Mouse (Mus musculus) cerebellum, adult 2 months (tissue): ENCODE data around the gene Acot3. TPM values are rescaled to one million over a fixed set of nuclear protein-coding genes. Genes with fewer than 3 reads are reported as not detected.

Source experiments
- DNase-seq, 2 experiments: peaks; one replicate each; pipeline ENCODE4 v3.0.0; 2021
- H3K27ac ChIP-seq: fragments of 200-500 bp; 2 replicates; pipeline ENCODE4 v1.5.1; 2012; ENCODE audit warnings: low read length, control low read depth, inconsistent platforms; ENCODE audit not compliant: insufficient read depth
- H3K27me3 ChIP-seq: fragments of 200-500 bp; 2 replicates; pipeline ENCODE4 v1.6.1; 2012; ENCODE audit warnings: inconsistent platforms, mild to moderate bottlenecking, low read length, moderate library complexity; ENCODE audit not compliant: control insufficient read depth, insufficient read depth
- H3K4me1 ChIP-seq: fragments of 200-500 bp; 2 replicates; pipeline ENCODE4 v1.6.1; 2011; ENCODE audit warnings: low read length; ENCODE audit not compliant: control insufficient read depth, insufficient read depth
- H3K4me3 ChIP-seq: fragments of 200-500 bp; replicated peaks from 2 replicates; pipeline ENCODE3; 2011; ENCODE audit warnings: mild to moderate bottlenecking, low read depth, low read length, control low read depth; ENCODE audit not compliant: insufficient read depth
- CTCF ChIP-seq: fragments of 200-500 bp; IDR thresholded peaks from 2 replicates; pipeline ENCODE4 v1.5.1; 2011; ENCODE audit warnings: low read depth, mild to moderate bottlenecking, control low read depth, low read length, moderate library complexity, borderline replicate concordance; ENCODE audit not compliant: insufficient read depth
- POLR2A ChIP-seq: fragments of 200-500 bp; IDR thresholded peaks from 2 replicates; pipeline ENCODE4 v1.6.1; 2011; ENCODE audit warnings: low read length, control low read depth, borderline replicate concordance; ENCODE audit not compliant: insufficient read depth
- WGBS: fragments of 180-500 bp; shearing (Covaris S2); methylation state at CpG from one replicate; pipeline ENCODE4 v1.1.7; 2018; 5-methylcytosine and 5-hydroxymethylcytosine counted together
- polyA plus RNA-seq: library from polyadenylated mRNA; depleted of rRNA; stranded (reverse); fragments of >200 nt; gene quantifications from 2 replicates; pipeline ENCODE4 v1.2.3, GENCODE M21; 2012

Acot3 gene
- polyA plus RNA-seq, 1 experiment: 0.61 TPM

- WGBS: 95% methylated on average over 7 of the region's 7 CpGs
- H3K27me3 ChIP-seq: no peaks in the 10 kb centered on the region
- H3K4me1 ChIP-seq: no peaks in the 10 kb centered on the region
- no peak overlapping the region for H3K27ac ChIP-seq
- DNase-seq: no peak
- H3K4me3 ChIP-seq: no peak overlapping the region
- TF ChIP-seq POLR2A: no peak
- no peak for TF ChIP-seq CTCF
Measured at GRCm38 (mm10) chr12:84052609-84053008, 665 bp downstream of the Acot3 start.

- H3K4me3 ChIP-seq: peak overlapping the region; percentile 51
- TF ChIP-seq POLR2A (no peak), CTCF (no peak)
- WGBS: 14% methylated on average over 16 of the region's 16 CpGs
- H3K4me1 ChIP-seq: no peaks in the 10 kb centered on the region
- peak in 1 of 2 experiments; percentile 21 for DNase-seq
- no peaks in the 10 kb centered on the region for H3K27me3 ChIP-seq
- H3K27ac ChIP-seq: no peak overlapping the region
Measured at GRCm38 (mm10) chr12:84053173-84053572, 1.2 kb downstream of the Acot3 start.

GRCm38 (mm10) chr12:84053679-84054391 lies 1.9 kb downstream of the Acot3 start:
- Histone ChIP-seq H3K4me1 (no peaks in the 10 kb centered on the region), H3K27me3 (no peaks in the 10 kb centered on the region), H3K27ac (no peak overlapping the region), H3K4me3 (peak overlapping the region; percentile 5)
- DNase-seq: peak; percentile 14 to 28
- TF ChIP-seq CTCF (no peak), POLR2A (no peak)
- WGBS: 5% methylated on average over 39 of the region's 46 CpGs

GRCm38 (mm10) chr12:84060946-84061345 lies 9.0 kb downstream of the Acot3 start:
- Histone ChIP-seq H3K27me3 (no peaks in the 10 kb centered on the region), H3K4me1 (no peaks in the 10 kb centered on the region), H3K4me3 (no peak overlapping the region), H3K27ac (no peak overlapping the region)
- DNase-seq: peak in 1 of 2 experiments; percentile 21
- WGBS: 30% methylated on average over 2 of the region's 2 CpGs
- TF ChIP-seq CTCF (peak; percentile 24; the same call in 1 of the 2 replicates), POLR2A (no peak)

GRCm38 (mm10) chr12:84062336-84062735 lies 10.4 kb downstream of the Acot3 start:
- Histone ChIP-seq H3K4me3 (no peak overlapping the region), H3K27ac (no peak overlapping the region), H3K27me3 (no peaks in the 10 kb centered on the region), H3K4me1 (no peaks in the 10 kb centered on the region)
- TF ChIP-seq CTCF (no peak), POLR2A (no peak)
- 93% methylated on average over 20 of the region's 20 CpGs for WGBS
- no peak for DNase-seq

- TF ChIP-seq CTCF: no peak
- TF ChIP-seq POLR2A: no peak
- H3K4me1 ChIP-seq: no peaks in the 10 kb centered on the region
- no peaks in the 10 kb centered on the region for H3K27me3 ChIP-seq
- no peak for DNase-seq
- no peak overlapping the region for H3K27ac ChIP-seq
- no peak overlapping the region for H3K4me3 ChIP-seq
- 80% methylated on average over 5 of the region's 5 CpGs for WGBS
Measured at GRCm38 (mm10) chr12:84063228-84063627, 11.3 kb downstream of the Acot3 start.

- TF ChIP-seq POLR2A (no peak), CTCF (no peak)
- no peaks in the 10 kb centered on the region for H3K4me1 ChIP-seq
- no peaks in the 10 kb centered on the region for H3K27me3 ChIP-seq
- H3K27ac ChIP-seq: no peak overlapping the region
- no peak overlapping the region for H3K4me3 ChIP-seq
- WGBS: 91% methylated on average over 2 of the region's 2 CpGs
- no peak for DNase-seq
Measured at GRCm38 (mm10) chr12:84063833-84064232, 11.9 kb downstream of the Acot3 start.

GRCm38 (mm10) chr12:84064621-84065020 lies 12.7 kb downstream of the Acot3 start:
- WGBS: 45% methylated on average over 8 of the region's 8 CpGs
- TF ChIP-seq POLR2A: no peak
- TF ChIP-seq CTCF: no peak

More at GRCm38 (mm10) chr12:84064621-84065020, 12.7 kb downstream of the Acot3 start:
- no peak overlapping the region for H3K4me3 ChIP-seq
- DNase-seq: no peak
- no peaks in the 10 kb centered on the region for H3K27me3 ChIP-seq
- no peak overlapping the region for H3K27ac ChIP-seq
- no peaks in the 10 kb centered on the region for H3K4me1 ChIP-seq
